ENCODE assay signal across 22 mouse cellular contexts in genomic region chr13:58411073-58411472, GRCm38 (mm10). TPM values are rescaled to one million over a fixed set of nuclear protein-coding genes. Genes with fewer than 3 reads are reported as not detected.
DNase-seq lines count a peak whose midpoint lies in the region; ATAC-seq and TF ChIP-seq lines count a peak whose summit lies in the region.
"Had no signal": no experiment of that assay in that cellular context is flagged by ENCODE, and none has a peak within 500 bp of the region (broad histone marks: within the 10 kb centered on the region; RNA-seq: fewer than 3 reads in every experiment).

No protein-coding gene starts in this region.

- H3K36me3 ChIP-seq in liver, adult 2 months (ENCODE audit: control insufficient read depth, insufficient read depth, low read length): peaks cover 4% of the 10 kb centered on the region
- H3K36me3 ChIP-seq in liver, postnatal 0 days (replicated peaks; ENCODE audit: insufficient read depth, low read length): peaks cover 11% of the 10 kb centered on the region

- no peak for ATAC-seq in liver, postnatal 0 days
- ATAC-seq: activated CD4-positive, CD25-positive, alpha-beta regulatory T cell, adult 4 months; CD4-positive, CD25-positive, alpha-beta regulatory T cell, adult 4 months; Patski had no signal

- TF ChIP-seq CTCF in liver, adult 2 months (IDR thresholded peaks at IDR 0.05; ENCODE audit: low read depth, low read length): no peak
- no peak for TF ChIP-seq CTCF in liver, postnatal 0 days (IDR thresholded peaks at IDR 0.05; ENCODE audit: low read depth)

- TF ChIP-seq EP300 in liver, postnatal 0 days (IDR thresholded peaks at IDR 0.05; ENCODE audit: low read depth): no peak

- H3K4me2 ChIP-seq in liver, postnatal 0 days (ENCODE audit: low read depth, low read length): no peak overlapping the region

- no peak for TF ChIP-seq POLR2A in liver, adult 2 months (IDR thresholded peaks at IDR 0.05; ENCODE audit: extremely low read depth, insufficient read depth, low read length)

- H3K9ac ChIP-seq in liver, adult 2 months (ENCODE audit: low read depth, low read length): no peak overlapping the region
- no peak overlapping the region for H3K9ac ChIP-seq in liver, postnatal 0 days (replicated peaks)

- H3K4me3 ChIP-seq in liver, adult 2 months (ENCODE audit: insufficient read depth, low read depth, low read length): no peak overlapping the region
- no peak overlapping the region for H3K4me3 ChIP-seq in liver, postnatal 0 days (ENCODE audit: low read depth, low read length)

- no peaks in the 10 kb centered on the region; the same call in 1 of the 2 replicates for H3K4me1 ChIP-seq in liver, adult 2 months (ENCODE audit: control insufficient read depth, insufficient read depth, low read length)
- H3K4me1 ChIP-seq in liver, postnatal 0 days (ENCODE audit: insufficient read depth): no peaks in the 10 kb centered on the region

- H3K9me3 ChIP-seq in liver, postnatal 0 days (ENCODE audit: low read length): peaks cover 8% of the 10 kb centered on the region

- no peaks in the 10 kb centered on the region for H3K27me3 ChIP-seq in liver, adult 2 months (ENCODE audit: control insufficient read depth, insufficient read depth, low read length)
- no peaks in the 10 kb centered on the region for H3K27me3 ChIP-seq in liver, postnatal 0 days (ENCODE audit: insufficient read depth, low read length)
- H3K27me3 ChIP-seq: CH12.LX, Patski had no signal

- no peak overlapping the region for H3K27ac ChIP-seq in liver, adult 2 months (replicated peaks; ENCODE audit: insufficient read depth, low read depth, low read length)
- no peak overlapping the region for H3K27ac ChIP-seq in liver, postnatal 0 days (ENCODE audit: low read depth)

- WGBS in liver, adult 2 months: 59% methylated on average over 4 of the region's 4 CpGs
- WGBS in liver, postnatal 0 days (ENCODE audit: insufficient replicate concordance): 81% methylated on average over 4 of the region's 4 CpGs

- no peaks in the 10 kb centered on the region for H3K79me2 ChIP-seq in liver, adult 2 months (ENCODE audit: control insufficient read depth, insufficient read depth, low read length)

- peak; percentile 1 for DNase-seq in kidney, adult 11 months
- no peak for DNase-seq in kidney, postnatal 36 days
- DNase-seq in liver, adult 2 months (ENCODE audit: extremely low read depth, low read depth, low spot score): peak; percentile 79
- no peak for DNase-seq in liver, postnatal 0 days
- DNase-seq in adipocyte (ENCODE audit: low spot score): peak; percentile 55
- DNase-seq in right cerebral cortex, postnatal 25 days: no peak
- DNase-seq: adrenal gland, adult 2 months; adrenal gland, adult 8-10 months; adrenal gland, postnatal 10 days; adrenal gland, postnatal 14 days; adrenal gland, postnatal 25 days; adrenal gland, postnatal 36 days; B cell, adult 2 months; cerebellum, adult 11 months; cerebellum, adult 11-12 months; cerebellum, adult 18-20 months; cerebellum, adult 2 months had no signal

RNA-seq across cellular contexts. Expression of gene Hnrnpk, which starts 7.9 kb away (rescaled TPM):
- 241 and 280 TPM in 2 replicates for total RNA-seq in liver, adult 2 months (2014; rRNA removed)
- polyA plus RNA-seq in liver, adult 2 months (2012; rRNA removed): 140 and 162 TPM in 2 replicates
- 332 and 351 TPM in 2 replicates for polyA plus RNA-seq in liver, postnatal 0 days (2015; fragmentation: Nextera tagmentation; extraction: Ambion mirVana)

RNA-seq across cellular contexts. Expression of gene Rmi1, which starts 9.0 kb away (rescaled TPM):
- 9.3 and 9.5 TPM in 2 replicates for total RNA-seq in liver, adult 2 months (2014; rRNA removed)
- polyA plus RNA-seq in liver, adult 2 months (2012; rRNA removed): 5.1 and 5.4 TPM in 2 replicates
- 9.0 and 9.8 TPM in 2 replicates for polyA plus RNA-seq in liver, postnatal 0 days (2015; fragmentation: Nextera tagmentation; extraction: Ambion mirVana)

RNA-seq across cellular contexts. Expression of gene 2210016F16Rik, which starts 26.0 kb away (rescaled TPM):
- total RNA-seq in liver, adult 2 months (2014; rRNA removed): 26.8 and 27.3 TPM in 2 replicates
- polyA plus RNA-seq in liver, adult 2 months (2012; rRNA removed): 19.0 and 19.3 TPM in 2 replicates
- polyA plus RNA-seq in liver, postnatal 0 days (2015; fragmentation: Nextera tagmentation; extraction: Ambion mirVana): 15.4 and 16.6 TPM in 2 replicates

RNA-seq across cellular contexts. Expression of gene Kif27, which starts 52.2 kb away (rescaled TPM):
- total RNA-seq in liver, adult 2 months (2014; rRNA removed): under 0.01 TPM in 1 of 2 replicates, not detected in the other
- not detected in 2 replicates for polyA plus RNA-seq in liver, adult 2 months (2012; rRNA removed)
- 0.02 and 0.05 TPM in 2 replicates for polyA plus RNA-seq in liver, postnatal 0 days (2015; fragmentation: Nextera tagmentation; extraction: Ambion mirVana)
- total RNA-seq: CH12.LX had no signal
- polyA plus RNA-seq: activated CD4-positive, CD25-positive, alpha-beta regulatory T cell, adult 4 months; CD4-positive, CD25-positive, alpha-beta regulatory T cell, adult 4 months; G1E had no signal

Comparison
In these comparisons a context has a peak if more than half of its experiments do, and no peak if none do; other contexts are left out.
1. DNase-seq: peak in kidney, adult 11 months (single experiment), liver, adult 2 months (single experiment) and adipocyte (single experiment); none in kidney, postnatal 36 days (0 of 2), liver, postnatal 0 days (single experiment) and right cerebral cortex, postnatal 25 days (single experiment).